Mouse (Mus musculus): ENCODE measurements around the gene Olfr1367. TPM values are rescaled to one million over a fixed set of nuclear protein-coding genes. Genes with fewer than 3 reads are reported as not detected.

The Olfr1367 gene
- total and polyA plus RNA-seq, 2 experiments from 2014 or later: not detected

DNA sequence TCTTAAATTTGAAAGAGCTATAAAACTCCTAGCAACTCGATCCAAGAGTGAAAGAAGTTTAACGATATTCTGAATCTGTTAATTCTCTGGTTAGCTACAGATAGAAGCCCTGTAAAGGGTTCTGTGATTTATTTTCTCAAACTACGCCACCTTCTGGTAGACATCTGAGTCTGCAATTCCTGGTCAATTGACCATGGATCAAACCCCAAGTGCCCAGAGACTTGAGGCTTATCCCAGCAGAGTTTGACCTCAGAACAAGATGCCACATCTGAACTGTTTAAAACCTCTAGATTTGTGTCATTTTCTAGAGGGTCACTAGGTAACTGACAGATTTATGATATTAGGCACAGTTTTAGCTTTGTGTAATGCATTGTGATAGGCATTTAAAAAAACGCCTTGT is 20.5 kb upstream of the Olfr1367 start:
- H3K4me2 ChIP-seq (ENCODE audit: low read depth, low read length): peak overlapping the region; percentile 62
- H3K9me3 ChIP-seq (replicated peaks; ENCODE audit: control insufficient read depth, low read length): no peaks in the 10 kb centered on the region
- no peaks in the 10 kb centered on the region for H3K36me3 ChIP-seq (replicated peaks; ENCODE audit: control insufficient read depth, insufficient read depth, low read length)
- 0 out of 2 replicates have a peak, but pooled peaks cover 5% of the 10 kb centered on the region for H3K4me1 ChIP-seq (ENCODE audit: control insufficient read depth, insufficient read depth)
- no peak overlapping the region for H3K27ac ChIP-seq (ENCODE audit: low read depth)
- ATAC-seq (ENCODE audit: insufficient read depth, low read depth) (peak; percentile 33; the same call in 1 of the 2 replicates), DNase-seq (ENCODE audit: low spot score) (peak; percentile 22)
- TF ChIP-seq EP300 (IDR thresholded peaks at IDR 0.05; ENCODE audit: low read depth) (no peak), CTCF (IDR thresholded peaks at IDR 0.05; ENCODE audit: low read depth) (peak; percentile 42)
- no peak overlapping the region for H3K9ac ChIP-seq (replicated peaks; ENCODE audit: low read depth, low read length)
- H3K27me3 ChIP-seq (ENCODE audit: control insufficient read depth, insufficient read depth, low read length): no peaks in the 10 kb centered on the region
- WGBS: 6% methylated on average over 4 of the region's 4 CpGs
- no peak overlapping the region; the same call in 1 of the 2 replicates for H3K4me3 ChIP-seq (ENCODE audit: low read depth, low read length)

- H3K9ac ChIP-seq (replicated peaks; ENCODE audit: low read depth, low read length): no peak overlapping the region
- H3K9me3 ChIP-seq (replicated peaks; ENCODE audit: control insufficient read depth, low read length): no peaks in the 10 kb centered on the region
- peak overlapping the region; percentile 44 for H3K4me3 ChIP-seq (ENCODE audit: low read depth, low read length)
- no peaks in the 10 kb centered on the region for H3K36me3 ChIP-seq (replicated peaks; ENCODE audit: control insufficient read depth, insufficient read depth, low read length)
- H3K27me3 ChIP-seq (ENCODE audit: control insufficient read depth, insufficient read depth, low read length): no peaks in the 10 kb centered on the region
- 0 out of 2 replicates have a peak, but pooled peaks cover 5% of the 10 kb centered on the region for H3K4me1 ChIP-seq (ENCODE audit: control insufficient read depth, insufficient read depth)
- ATAC-seq (ENCODE audit: insufficient read depth, low read depth) (no peak; the same call in 1 of the 2 replicates), DNase-seq (ENCODE audit: low spot score) (peak; percentile 78)
- H3K27ac ChIP-seq (ENCODE audit: low read depth): no peak overlapping the region
- WGBS: under 1% methylated on average over 24 of the region's 24 CpGs
- no peak for TF ChIP-seq EP300 (IDR thresholded peaks at IDR 0.05; ENCODE audit: low read depth)
- peak; percentile 81 for TF ChIP-seq CTCF (IDR thresholded peaks at IDR 0.05; ENCODE audit: low read depth)
- H3K4me2 ChIP-seq (ENCODE audit: low read depth, low read length): peak overlapping the region; percentile 62
Observed at GRCm38 (mm10) chr13:21326657-21327211, 20.0 kb upstream of the Olfr1367 start.

- Histone ChIP-seq H3K4me2 (ENCODE audit: low read depth, low read length) (peak overlapping the region; percentile 62), H3K4me1 (ENCODE audit: control insufficient read depth, insufficient read depth) (0 out of 2 replicates have a peak, but pooled peaks cover 5% of the 10 kb centered on the region), H3K27me3 (ENCODE audit: control insufficient read depth, insufficient read depth, low read length) (no peaks in the 10 kb centered on the region), H3K36me3 (replicated peaks; ENCODE audit: control insufficient read depth, insufficient read depth, low read length) (no peaks in the 10 kb centered on the region), H3K4me3 (ENCODE audit: low read depth, low read length) (peak overlapping the region; percentile 44), H3K27ac (ENCODE audit: low read depth) (no peak overlapping the region), H3K9ac (replicated peaks; ENCODE audit: low read depth, low read length) (no peak overlapping the region; the same call in 1 of the 2 replicates), H3K9me3 (replicated peaks; ENCODE audit: control insufficient read depth, low read length) (no peaks in the 10 kb centered on the region)
- TF ChIP-seq EP300 (IDR thresholded peaks at IDR 0.05; ENCODE audit: low read depth) (no peak), CTCF (IDR thresholded peaks at IDR 0.05; ENCODE audit: low read depth) (no peak)
- 0% methylated on average over 9 of the region's 9 CpGs for WGBS
- DNase-seq (ENCODE audit: low spot score) (no peak), ATAC-seq (ENCODE audit: insufficient read depth, low read depth) (no peak)
Observed at GRCm38 (mm10) chr13:21327424-21327823, 19.3 kb upstream of the Olfr1367 start.

DNA sequence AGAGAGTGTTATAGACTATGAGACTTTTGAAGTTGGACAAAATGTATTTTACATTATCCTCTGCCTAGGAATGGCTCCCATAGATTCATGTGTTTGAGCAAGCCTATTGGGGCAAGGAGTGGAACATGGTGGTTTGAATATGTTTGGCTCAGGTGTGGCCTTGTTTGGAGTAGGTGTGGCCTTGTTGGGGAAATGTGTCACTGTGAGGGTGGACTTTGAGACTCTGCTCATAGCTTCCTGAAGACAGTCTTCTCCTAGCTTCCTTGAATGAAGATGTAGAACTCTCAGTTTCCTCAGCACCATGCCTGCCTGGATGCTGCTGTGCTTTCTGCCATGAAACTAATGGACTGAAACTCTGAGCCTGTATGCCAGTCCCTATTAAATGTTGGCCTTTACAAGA is 3.9 kb downstream of the Olfr1367 start:
- DNase-seq (ENCODE audit: low spot score): no peak
- Histone ChIP-seq H3K4me1 (ENCODE audit: control insufficient read depth, insufficient read depth) (no peaks in the 10 kb centered on the region), H3K36me3 (replicated peaks; ENCODE audit: control insufficient read depth, insufficient read depth, low read length) (no peaks in the 10 kb centered on the region), H3K9me3 (replicated peaks; ENCODE audit: control insufficient read depth, low read length) (no peaks in the 10 kb centered on the region), H3K27me3 (ENCODE audit: control insufficient read depth, insufficient read depth, low read length) (no peaks in the 10 kb centered on the region), H3K27ac (ENCODE audit: low read depth) (no peak overlapping the region), H3K4me3 (ENCODE audit: low read depth, low read length) (no peak overlapping the region), H3K9ac (replicated peaks; ENCODE audit: low read depth, low read length) (no peak overlapping the region), H3K4me2 (ENCODE audit: low read depth, low read length) (no peak overlapping the region)
- TF ChIP-seq CTCF (IDR thresholded peaks at IDR 0.05; ENCODE audit: low read depth) (no peak), EP300 (IDR thresholded peaks at IDR 0.05; ENCODE audit: low read depth) (no peak)
- no peak for ATAC-seq (ENCODE audit: insufficient read depth, low read depth)

GRCm38 (mm10) chr13:21362621-21363248 is 16.0 kb downstream of the Olfr1367 start, which contains the start of gene Zscan12:
Gene Zscan12 (plus strand): TSS chr13:21362820.
- Histone ChIP-seq H3K4me2 (ENCODE audit: low read depth, low read length) (peak within 1 kb of the TSS; percentile 72), H3K4me1 (ENCODE audit: control insufficient read depth, insufficient read depth) (peaks cover 19% of the 10 kb centered on the region; the same call in 1 of the 2 replicates), H3K36me3 (replicated peaks; ENCODE audit: control insufficient read depth, insufficient read depth, low read length) (peaks cover 6% of the 10 kb centered on the region), H3K9ac (replicated peaks; ENCODE audit: low read depth, low read length) (peak within 1 kb of the TSS; percentile 83), H3K27ac (ENCODE audit: low read depth) (peak within 1 kb of the TSS; percentile 82), H3K27me3 (ENCODE audit: control insufficient read depth, insufficient read depth, low read length) (no peaks in the 10 kb centered on the region), H3K4me3 (ENCODE audit: low read depth, low read length) (peak within 1 kb of the TSS; percentile 81), H3K9me3 (replicated peaks; ENCODE audit: control insufficient read depth, low read length) (no peaks in the 10 kb centered on the region)
- TF ChIP-seq CTCF (IDR thresholded peaks at IDR 0.05; ENCODE audit: low read depth): no peak
- TF ChIP-seq EP300 (IDR thresholded peaks at IDR 0.05; ENCODE audit: low read depth): peak; percentile 43; the same call in 1 of the 2 replicates
- DNase-seq (ENCODE audit: low spot score) (peak; percentile 96), ATAC-seq (ENCODE audit: insufficient read depth, low read depth) (peak; percentile 99)
- WGBS: under 1% methylated on average over 29 of the region's 29 CpGs

Data from heart, postnatal 0 days (tissue).